Mouse (Mus musculus) ovary, postnatal 10 days (tissue): ENCODE results near the gene Apba2.

Source experiments
- DNase-seq: peaks from one replicate; pipeline ENCODE4 v3.0.0; 2022; ENCODE audit warnings: low spot score

The Apba2 gene

GRCm38 (mm10) chr7:64531297-64531696 lies 29.8 kb downstream of the Apba2 start:
- DNase-seq, result no peak

GRCm38 (mm10) chr7:64533374-64533773 lies 31.9 kb downstream of the Apba2 start:
- no peak for DNase-seq

GRCm38 (mm10) chr7:64535269-64535668 lies 33.8 kb downstream of the Apba2 start:
- no peak for DNase-seq

- DNase-seq, result no peak
Observed at GRCm38 (mm10) chr7:64539450-64540148, 38.1 kb downstream of the Apba2 start.

- DNase-seq, result no peak
Observed at GRCm38 (mm10) chr7:64546801-64547200, 45.3 kb downstream of the Apba2 start.

GRCm38 (mm10) chr7:64550856-64551255 lies 49.4 kb downstream of the Apba2 start:
- no peak for DNase-seq

GRCm38 (mm10) chr7:64552523-64553190 lies 51.2 kb downstream of the Apba2 start:
- no peak for DNase-seq

- DNase-seq, result no peak
Observed at GRCm38 (mm10) chr7:64561711-64562498, 60.4 kb downstream of the Apba2 start.

GRCm38 (mm10) chr7:64564891-64565571 lies 63.5 kb downstream of the Apba2 start:
- no peak for DNase-seq

- no peak for DNase-seq
Observed at GRCm38 (mm10) chr7:64566371-64567243, 65.1 kb downstream of the Apba2 start.

GRCm38 (mm10) chr7:64568722-64569121 lies 67.2 kb downstream of the Apba2 start:
- DNase-seq, result no peak

GRCm38 (mm10) chr7:64569676-64570075 lies 68.2 kb downstream of the Apba2 start:
- DNase-seq, result no peak

GRCm38 (mm10) chr7:64570914-64571313 lies 69.4 kb downstream of the Apba2 start:
- no peak for DNase-seq

- no peak for DNase-seq
Observed at GRCm38 (mm10) chr7:64574144-64574543, 72.6 kb downstream of the Apba2 start.

- DNase-seq, result no peak
Observed at GRCm38 (mm10) chr7:64576519-64576951, 75.0 kb downstream of the Apba2 start.

- DNase-seq, result no peak
Observed at GRCm38 (mm10) chr7:64578176-64578575, 76.7 kb downstream of the Apba2 start.

GRCm38 (mm10) chr7:64579887-64580286 lies 78.4 kb downstream of the Apba2 start:
- no peak for DNase-seq

- no peak for DNase-seq
Observed at GRCm38 (mm10) chr7:64580293-64580692, 78.8 kb downstream of the Apba2 start.

- DNase-seq, result no peak
Observed at GRCm38 (mm10) chr7:64582358-64582757, 80.9 kb downstream of the Apba2 start.

GRCm38 (mm10) chr7:64583670-64584121 lies 82.2 kb downstream of the Apba2 start:
- DNase-seq, result no peak

GRCm38 (mm10) chr7:64586133-64586532 lies 84.6 kb downstream of the Apba2 start:
- no peak for DNase-seq
